Mouse (Mus musculus) Patski (cell line): ENCODE results near the gene Gm10778. TPM values are rescaled to one million over a fixed set of nuclear protein-coding genes. Genes with fewer than 3 reads are reported as not detected.
"Not testable (repeated sequence)": the region's sequence is repeated elsewhere in the genome, so short reads cannot be mapped to it uniquely, and the experiment has no call there.

Experiments used
- ATAC-seq: fragments of 100-300 bp; one replicate; pipeline ENCODE4 v1.8.0; 2021
- CTCF ChIA-PET: fragments of 350-600 bp; sonication (Branson Sonifier 250); formaldehyde crosslinking; loops from one replicate; lab custom pipeline; 2022; ENCODE audit warnings: inconsistent platforms; lab: Charles Lee
- POLR2A ChIA-PET: fragments of 350-600 bp; sonication (Branson Sonifier 250); formaldehyde crosslinking; loops from one replicate; lab custom pipeline; 2022; ENCODE audit warnings: antibody characterized with exemption, inconsistent platforms; lab: Charles Lee
- DNase-seq: peaks from one replicate; pipeline ENCODE4 v3.0.0-alpha.2; 2011; ENCODE audit warnings: low read depth, low spot score
- H3K27me3 ChIP-seq: fragments of 371-371 bp; one replicate; pipeline ENCODE4 v1.5.1; 2021
- CTCF ChIP-seq: fragments of 100-300 bp; IDR thresholded peaks from one replicate; pipeline ENCODE4 v1.5.1; 2021
- in situ Hi-C: fragments of 300-500 bp; cut with MboI; formaldehyde crosslinking; loops from 3 replicates; pipeline ENCODE4 v1.11.1; 2018; ENCODE audit warnings: low pct_unique_long_range_greater_than_20kb, mixed read lengths
- polyA plus RNA-seq: library from polyadenylated mRNA; unstranded; gene quantifications from one replicate; pipeline ENCODE4 v1.2.3, GENCODE M21; 2021

Gene Gm10778
- polyA plus RNA-seq, result 2.5 TPM

DNA sequence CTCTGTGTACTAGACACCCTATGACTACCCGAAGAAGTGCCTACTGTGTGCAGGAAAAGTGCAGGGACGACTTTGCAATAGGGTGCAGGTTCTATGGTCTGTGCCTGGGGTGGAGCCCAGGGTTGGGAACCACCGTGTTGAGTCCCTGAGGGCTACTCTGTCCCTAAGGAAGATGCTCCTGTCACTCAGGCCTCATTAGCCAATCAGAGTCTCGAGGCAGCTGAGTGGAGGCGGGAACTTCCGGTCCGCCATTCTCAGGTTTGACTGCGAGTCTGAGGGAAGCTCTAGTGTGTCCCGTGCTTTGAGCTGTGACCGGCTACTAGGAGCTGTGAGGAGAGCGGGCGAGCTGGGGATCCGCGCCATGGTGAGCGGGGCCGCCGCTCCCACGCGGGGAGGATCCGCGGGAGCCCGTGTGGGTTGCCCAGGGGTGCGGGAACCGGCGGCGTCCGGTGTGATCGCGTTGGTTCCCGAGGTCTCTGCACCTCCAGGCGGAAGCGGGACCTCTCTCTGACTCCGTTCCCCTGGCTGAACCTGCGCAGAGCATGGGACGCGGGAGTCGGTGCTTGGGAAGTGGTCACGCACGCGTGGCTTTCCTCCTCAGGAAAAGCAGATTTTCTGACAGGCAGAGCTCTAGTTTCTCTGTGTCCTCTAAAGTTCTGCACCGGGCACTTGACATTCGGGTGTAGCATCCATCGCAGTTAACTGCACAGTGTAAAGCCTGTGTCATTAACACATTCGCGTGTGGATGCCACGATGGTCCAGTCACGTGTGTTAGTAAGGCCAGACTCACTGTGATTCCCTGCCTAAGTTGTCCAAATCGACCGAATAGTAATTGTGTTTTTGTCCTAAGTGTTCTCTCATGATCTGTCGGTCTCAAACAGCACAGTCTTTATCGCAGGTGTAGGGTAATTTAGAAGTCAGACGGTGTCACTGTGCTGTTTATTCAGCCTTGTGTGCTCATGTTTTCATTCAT, at the start of gene Gm10778:
Gm10778 (plus strand) TSS at position 257 of the 973 bp plus-strand sequence.
- H3K27me3 ChIP-seq, in situ Hi-C loops, CTCF ChIA-PET: not testable (repeated sequence)
- peak; percentile 98 for ATAC-seq
- DNase-seq, result peak; percentile 73
- POLR2A ChIA-PET, result interaction anchor here (0.6 kb wide), 1 partner anchor 474 kb away, joined by 4 read pairs; no protein-coding TSS in a partner anchor

DNA sequence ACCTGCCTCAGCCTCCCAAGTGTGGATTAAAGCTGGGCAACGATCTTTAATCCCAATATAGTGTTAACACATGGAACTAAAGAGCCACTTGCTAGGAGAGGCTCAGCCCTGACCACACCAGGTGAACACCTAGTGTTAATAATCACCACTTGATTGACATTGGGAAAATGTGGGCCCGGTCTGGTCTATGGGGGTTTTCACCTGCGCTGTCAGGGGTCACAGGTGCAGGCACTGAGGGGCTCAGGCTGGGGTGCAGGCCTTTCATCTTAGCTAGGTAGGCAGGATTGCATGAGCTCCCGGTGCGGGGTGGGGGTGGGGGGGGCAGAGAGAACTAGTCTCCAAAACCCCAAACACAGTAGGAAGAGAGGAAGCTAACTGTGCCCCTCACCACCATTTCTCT, 49.2 kb upstream of the Gm10778 start:
- H3K27me3 ChIP-seq, result no peaks in the 10 kb centered on the region
- in situ Hi-C loops, result loop anchor here (5.0 to 10.0 kb wide), 3 partner anchors 45 to 565 kb away; partner anchors contain the start of gene Aes
- ChIA-PET CTCF (no interaction called here), POLR2A (no interaction called here)
- no peak for TF ChIP-seq CTCF
- no peak for DNase-seq
- no peak for ATAC-seq

DNA sequence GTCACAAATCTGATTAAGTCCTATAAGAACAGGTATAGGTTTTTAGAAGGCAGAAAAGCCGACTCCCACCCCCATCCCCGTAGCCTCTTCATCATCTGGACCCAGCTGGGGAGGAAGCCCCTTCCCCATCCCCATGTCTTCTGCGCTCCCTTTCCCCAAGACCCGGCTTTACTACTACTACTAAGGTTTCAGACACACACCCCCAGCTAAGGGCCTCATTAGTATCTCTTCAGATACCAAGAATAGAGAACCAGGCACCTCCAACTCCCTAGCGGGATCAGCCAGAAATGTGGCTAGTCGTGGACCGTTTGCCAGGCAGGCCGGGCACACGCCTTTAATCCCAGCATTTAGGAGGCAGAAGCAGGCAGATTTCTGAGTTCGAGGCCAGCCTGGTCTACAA, 48.8 kb upstream of the Gm10778 start:
- CTCF ChIA-PET, result no interaction called here
- in situ Hi-C loops, result loop anchor here (5.0 to 10.0 kb wide), 3 partner anchors 45 to 565 kb away; partner anchors contain the start of gene Aes

DNA sequence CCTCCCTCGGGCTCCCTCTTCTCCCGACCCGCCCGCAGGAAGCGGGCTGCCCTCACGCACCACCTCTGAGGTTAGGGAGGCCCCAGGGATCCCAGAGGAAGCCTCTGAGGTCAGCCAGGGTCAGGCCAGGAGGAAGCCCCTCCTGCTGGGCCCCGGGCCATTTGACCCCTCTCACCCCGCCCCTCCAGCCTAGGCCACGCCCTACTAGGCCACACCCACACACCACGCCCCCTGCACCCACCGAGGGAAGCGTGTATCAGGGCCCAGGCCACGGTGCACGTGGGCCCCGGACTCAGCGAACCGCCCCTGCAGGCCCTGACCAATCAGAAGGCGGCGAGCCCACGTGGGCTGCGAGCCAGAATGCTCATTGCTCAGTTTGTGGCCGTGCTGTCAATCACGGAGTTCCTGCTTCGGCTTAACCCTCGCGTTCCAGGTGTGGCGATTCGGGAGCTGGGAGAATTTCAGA, 48.1 kb upstream of the Gm10778 start, which contains the start of gene Tle6:
Tle6 (minus strand) TSS at position 336 of the 466 bp plus-strand sequence.
- TF ChIP-seq CTCF, result no peak
- DNase-seq (no peak), ATAC-seq (no peak)
- no peaks in the 10 kb centered on the region for H3K27me3 ChIP-seq
- in situ Hi-C loops, result loop anchor here (5.0 to 10.0 kb wide), 3 partner anchors 46 to 564 kb away; partner anchors contain the start of gene Aes
- ChIA-PET CTCF (interaction anchor here (1.1 kb wide), 1 partner anchor 15 kb away, joined by 3 read pairs; no protein-coding TSS in a partner anchor), POLR2A (interaction anchor here (1.0 kb wide), 1 partner anchor 38 kb away, joined by 3 read pairs; no protein-coding TSS in a partner anchor)

More for the DNA sequence above, 48.8 kb upstream of the Gm10778 start:
- H3K27me3 ChIP-seq, result no peaks in the 10 kb centered on the region
- POLR2A ChIA-PET, result no interaction called here
- DNase-seq (no peak), ATAC-seq (no peak)
- TF ChIP-seq CTCF, result no peak

DNA sequence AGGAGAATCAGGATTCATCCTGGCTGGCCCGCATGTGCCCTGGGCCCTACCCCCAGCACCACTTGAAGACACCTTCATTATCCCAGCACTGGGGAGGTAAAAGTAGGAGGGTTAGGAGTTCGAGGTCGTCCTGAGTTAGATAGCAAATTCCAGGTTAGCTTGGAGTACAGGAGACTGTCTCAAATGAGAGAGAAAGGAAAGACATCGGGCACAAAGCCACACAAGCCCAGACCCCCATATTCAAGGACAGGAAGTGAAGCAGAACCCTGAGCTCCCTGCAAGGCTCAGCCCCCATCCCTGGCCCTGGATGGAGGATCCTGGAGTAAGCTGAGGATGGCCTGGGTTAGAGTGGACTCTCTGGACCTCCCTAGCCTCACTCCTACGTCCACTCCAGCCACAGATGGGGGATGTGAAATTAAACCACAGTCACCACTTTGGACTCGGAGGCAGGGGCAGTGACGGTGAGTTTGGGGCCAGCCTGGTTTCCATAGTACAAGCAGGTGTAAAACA, 47.4 kb upstream of the Gm10778 start:
- CTCF ChIA-PET, result interaction anchor here (1.1 kb wide), 1 partner anchor 16 kb away, joined by 3 read pairs; no protein-coding TSS in a partner anchor
- no peak for TF ChIP-seq CTCF
- in situ Hi-C loops, result loop anchor here (5.0 to 10.0 kb wide), 3 partner anchors 47 to 563 kb away; partner anchors contain the start of gene Aes
- ATAC-seq, result no peak
- POLR2A ChIA-PET, result interaction anchor here (1.0 kb wide), 1 partner anchor 39 kb away, joined by 3 read pairs; no protein-coding TSS in a partner anchor
- H3K27me3 ChIP-seq, result no peaks in the 10 kb centered on the region
- DNase-seq, result no peak

DNA sequence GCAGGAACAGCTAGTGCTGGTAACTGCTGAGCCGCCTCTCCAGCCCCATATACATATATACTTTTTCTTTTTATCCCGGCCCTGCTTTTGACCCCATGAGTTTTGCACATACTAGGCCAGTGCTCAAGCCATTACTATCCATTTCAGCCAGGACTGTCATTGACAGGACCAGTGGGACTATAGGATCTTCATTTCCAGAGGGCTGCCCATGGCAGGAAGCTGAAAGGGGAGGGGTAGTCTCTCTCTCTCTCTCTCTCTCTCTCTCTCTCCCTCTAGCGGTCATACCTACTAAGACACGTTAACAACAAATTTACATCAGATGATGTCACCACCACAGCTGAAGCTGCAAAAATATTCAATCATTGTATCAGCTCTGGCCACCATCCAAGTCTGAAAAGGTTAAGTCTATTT, 46.1 kb upstream of the Gm10778 start:
- in situ Hi-C loops, result loop anchor here (5.0 to 10.0 kb wide), 3 partner anchors 48 to 562 kb away; partner anchors contain the start of gene Aes

DNA sequence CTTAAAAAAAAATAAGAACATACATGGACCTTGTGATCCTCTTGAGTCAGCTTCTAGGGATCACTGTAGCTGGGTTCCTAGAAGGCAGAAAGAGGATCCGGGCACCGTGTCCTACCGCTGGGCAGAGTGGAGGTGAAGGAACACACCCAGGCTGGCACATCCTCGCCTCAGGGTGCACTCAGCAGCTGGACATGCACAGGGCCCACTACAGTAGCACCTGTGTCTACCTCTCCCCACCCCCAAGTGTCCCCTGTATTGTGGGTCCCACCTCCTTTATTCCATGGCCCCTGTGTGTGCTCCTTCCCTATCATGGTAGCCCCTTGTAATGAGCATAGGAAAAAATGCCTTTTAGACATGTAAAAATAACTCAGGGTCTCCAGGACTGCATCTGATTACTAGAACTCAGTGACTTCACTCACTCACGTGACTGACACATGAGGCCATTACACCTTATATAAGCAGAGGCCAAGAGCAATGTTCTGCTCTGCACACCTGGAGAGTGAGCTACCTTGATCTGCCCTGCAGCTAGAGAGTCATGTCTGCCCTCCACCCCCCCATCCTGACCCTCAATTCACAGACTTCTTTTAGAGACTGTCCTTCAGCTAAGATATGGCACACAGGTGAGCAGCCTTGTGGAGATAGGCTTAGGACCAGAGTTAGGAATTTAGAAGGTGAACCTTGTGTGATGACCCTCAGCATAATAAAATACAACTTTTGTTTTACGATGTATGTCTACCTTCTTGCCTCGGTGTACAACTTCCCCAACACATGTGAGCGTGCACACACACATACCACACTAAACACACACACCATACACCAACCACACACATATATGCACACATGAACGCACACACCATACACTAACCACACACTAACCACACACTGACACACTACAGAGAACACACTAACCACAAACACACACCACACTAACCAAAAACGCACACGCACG, 44.6 kb upstream of the Gm10778 start:
- no peak for TF ChIP-seq CTCF
- CTCF ChIA-PET, result interaction anchor here (0.6 to 3.7 kb wide), 9 partner anchors 19 to 85 kb away, joined by 3 to 19 read pairs (median 3); partner anchors contain the start of gene Tle2
- POLR2A ChIA-PET, result interaction anchor here (0.6 to 1.4 kb wide), 8 partner anchors 8 to 54 kb away, joined by 3 to 7 read pairs (median 3); partner anchors contain the start of gene Aes
- ATAC-seq (no peak), DNase-seq (no peak)
- H3K27me3 ChIP-seq, result no peaks in the 10 kb centered on the region
- in situ Hi-C loops, result loop anchor here (5.0 to 10.0 kb wide), 3 partner anchors 49 to 561 kb away; partner anchors contain the start of gene Aes

More for the DNA sequence above, 46.1 kb upstream of the Gm10778 start:
- H3K27me3 ChIP-seq, result no peaks in the 10 kb centered on the region
- no peak for TF ChIP-seq CTCF
- ChIA-PET POLR2A (interaction anchor here (0.5 to 0.6 kb wide), 3 partner anchors 31 to 41 kb away, joined by 3 to 8 read pairs (median 7); no protein-coding TSS in a partner anchor), CTCF (interaction anchor here (0.8 to 2.9 kb wide), 9 partner anchors 17 to 546 kb away, joined by 3 to 19 read pairs (median 4); no protein-coding TSS in a partner anchor)
- ATAC-seq (no peak), DNase-seq (no peak)

DNA sequence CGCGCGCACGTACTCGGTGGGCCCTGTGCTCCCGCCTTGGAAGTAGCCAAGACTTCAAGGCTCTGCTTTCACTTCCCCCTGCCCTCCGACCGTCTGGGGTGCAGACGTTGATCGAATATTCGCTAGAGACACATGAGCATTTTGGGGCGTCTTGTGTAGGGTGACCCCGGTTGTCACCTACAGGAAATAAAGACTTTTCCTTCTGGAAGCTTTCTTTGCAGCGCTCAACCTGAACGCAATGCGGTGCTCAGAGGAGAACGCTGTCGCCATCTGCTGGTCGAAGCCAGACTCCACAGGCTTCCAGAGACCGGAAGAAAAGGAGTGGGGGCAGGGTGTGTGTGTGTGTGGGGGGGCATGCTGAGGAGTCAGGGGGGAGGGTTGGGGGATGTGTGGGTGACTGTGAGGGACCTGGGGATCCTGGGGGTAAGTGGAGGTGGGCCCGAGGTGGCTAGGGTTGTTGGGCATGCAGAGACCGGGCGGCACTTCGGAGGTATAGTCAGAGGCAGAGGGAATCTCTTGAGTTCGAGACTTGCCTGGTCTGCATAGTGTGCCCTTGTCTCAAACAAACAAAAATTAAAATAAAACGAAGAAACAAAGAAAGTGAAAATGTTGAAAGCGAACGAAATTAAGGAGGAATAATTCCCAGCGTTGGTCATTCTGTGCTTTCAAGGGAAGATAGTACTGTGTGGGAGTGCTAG, 43.7 kb upstream of the Gm10778 start:
- CTCF ChIA-PET, result interaction anchor here (0.6 to 3.7 kb wide), 8 partner anchors 20 to 86 kb away, joined by 3 to 19 read pairs (median 4); partner anchors contain the start of gene Tle2
- in situ Hi-C loops, result loop anchor here (5.0 to 10.0 kb wide), 3 partner anchors 50 to 560 kb away; partner anchors contain the start of gene Aes
- peak; percentile 86 for TF ChIP-seq CTCF
- POLR2A ChIA-PET, result interaction anchor here (0.6 to 1.4 kb wide), 7 partner anchors 9 to 55 kb away, joined by 3 to 7 read pairs (median 3); partner anchors contain the start of gene Aes
- no peak for ATAC-seq
- peak; percentile 47 for DNase-seq
- no peaks in the 10 kb centered on the region for H3K27me3 ChIP-seq
